Mouse (Mus musculus) T-helper 1 cell (primary cell): ENCODE measurements around the gene Gpr183.

Source experiments
- in situ Hi-C: fragments of 300-600 bp; cut with MboI, MseI; formaldehyde crosslinking; loops from one replicate; pipeline ENCODE4 v1.15.1; 2025; ENCODE audit warnings: high pct_unique_total_duplicates

The Gpr183 gene

DNA sequence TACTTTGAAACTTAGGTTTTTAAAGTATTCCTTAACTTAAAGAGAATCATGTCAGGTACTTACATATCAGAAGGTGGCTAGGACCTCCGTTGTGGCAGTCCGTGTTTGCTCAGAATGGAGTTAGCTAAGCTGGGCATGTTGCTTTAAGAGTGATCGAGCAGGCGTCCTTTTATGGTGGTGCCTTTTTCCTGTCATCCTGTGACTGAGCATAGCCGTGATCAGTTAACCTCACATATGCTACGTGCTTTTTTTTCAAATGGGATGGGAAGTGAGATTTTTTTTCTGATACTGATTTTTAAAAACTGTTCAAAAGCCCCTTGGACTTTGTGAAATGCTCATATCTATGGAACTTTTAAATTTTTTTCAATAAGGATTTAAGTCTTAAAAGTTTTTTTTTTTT lies at the start of gene Gpr183:
Gpr183 (minus strand) TSS at position 206 of the 400 bp plus-strand sequence.
- in situ Hi-C loops = loop anchor here (5.0 kb wide), 1 partner anchor 87 kb away; no protein-coding TSS in a partner anchor

DNA sequence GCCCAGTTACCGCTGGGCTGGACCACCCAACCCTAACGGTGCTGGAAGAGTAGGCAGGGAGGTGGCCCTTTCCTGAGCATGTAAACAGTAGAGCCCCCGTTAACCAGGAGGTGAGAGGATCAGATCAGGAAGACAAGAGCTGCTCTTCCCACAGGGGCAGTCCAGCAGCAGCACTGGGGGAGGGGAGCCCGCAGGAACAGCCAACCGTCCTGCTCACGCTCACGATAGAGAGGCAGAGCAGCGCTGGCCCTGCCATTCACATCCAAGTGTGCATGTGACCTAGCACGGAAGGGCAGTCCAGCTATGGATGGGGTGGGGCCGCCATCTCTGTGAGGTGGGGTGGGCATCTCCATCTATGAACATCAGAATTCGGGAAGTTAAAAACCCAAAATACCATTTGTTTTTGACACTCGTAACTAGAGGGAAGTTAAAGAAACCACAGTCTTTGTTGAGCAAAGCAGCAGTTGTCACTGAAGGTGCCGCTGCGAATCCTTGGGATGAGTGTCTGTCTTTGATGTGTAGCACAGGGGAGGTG lies 48.5 kb upstream of the Gpr183 start:
- in situ Hi-C loops = no loop called here

DNA sequence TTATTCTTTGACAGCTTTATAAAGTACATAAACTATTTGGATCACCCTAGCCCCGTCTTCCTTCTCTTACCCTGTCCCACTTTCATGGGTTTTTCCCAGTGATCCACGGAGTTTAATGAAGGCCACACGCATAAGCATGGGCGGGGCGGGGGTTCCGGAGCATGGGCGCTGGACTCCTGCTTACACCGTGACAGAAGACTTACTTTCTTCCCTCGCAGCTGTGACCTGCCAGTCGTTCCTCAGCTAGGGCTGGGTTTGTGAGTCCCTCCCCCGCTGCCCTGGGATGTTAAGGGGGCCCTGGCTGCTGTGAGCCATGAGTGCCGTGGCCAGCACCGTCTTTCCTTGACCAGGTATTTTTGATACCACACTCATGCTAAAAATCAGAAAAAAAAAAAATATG lies 47.8 kb upstream of the Gpr183 start:
- in situ Hi-C loops = no loop called here

DNA sequence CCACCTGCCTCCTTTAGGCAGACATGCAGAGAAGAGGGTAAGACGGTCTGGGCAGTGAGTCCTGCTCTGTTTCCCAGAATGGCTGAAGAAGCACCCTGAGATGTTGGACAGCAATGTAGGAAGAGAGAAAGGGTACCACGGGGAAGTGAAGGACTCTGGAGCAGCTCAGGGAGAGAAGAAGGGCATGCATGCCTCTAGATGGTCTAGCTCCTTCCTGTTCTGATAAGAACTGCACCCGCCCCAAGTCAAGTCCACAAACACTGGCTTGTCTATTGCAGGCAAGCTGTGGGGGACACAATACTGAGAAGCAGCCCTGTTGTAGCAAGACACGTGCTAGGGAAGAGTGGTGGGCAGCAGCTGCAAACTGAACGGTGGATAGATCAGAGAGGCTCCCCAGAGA lies 47.2 kb upstream of the Gpr183 start:
- in situ Hi-C loops = no loop called here

DNA sequence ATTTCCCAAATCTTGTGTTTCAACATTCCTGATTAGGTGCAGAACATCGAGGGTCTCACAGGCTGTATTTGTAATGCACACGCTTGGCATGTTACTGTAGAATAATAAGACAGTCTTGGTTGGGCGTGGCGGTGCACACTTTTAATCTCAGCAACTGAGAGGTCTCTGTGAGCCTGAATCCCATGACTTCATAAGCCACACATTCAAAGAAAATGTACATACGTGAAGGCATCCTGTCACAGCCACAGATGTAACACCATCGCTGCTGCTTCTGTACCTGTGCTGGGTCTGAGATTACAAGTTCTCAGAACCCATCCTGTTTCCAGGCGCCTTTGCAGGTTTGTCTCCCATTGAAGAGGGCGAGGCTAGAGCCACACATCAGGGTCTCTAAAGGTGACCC lies 46.8 kb upstream of the Gpr183 start:
- in situ Hi-C loops = no loop called here

DNA sequence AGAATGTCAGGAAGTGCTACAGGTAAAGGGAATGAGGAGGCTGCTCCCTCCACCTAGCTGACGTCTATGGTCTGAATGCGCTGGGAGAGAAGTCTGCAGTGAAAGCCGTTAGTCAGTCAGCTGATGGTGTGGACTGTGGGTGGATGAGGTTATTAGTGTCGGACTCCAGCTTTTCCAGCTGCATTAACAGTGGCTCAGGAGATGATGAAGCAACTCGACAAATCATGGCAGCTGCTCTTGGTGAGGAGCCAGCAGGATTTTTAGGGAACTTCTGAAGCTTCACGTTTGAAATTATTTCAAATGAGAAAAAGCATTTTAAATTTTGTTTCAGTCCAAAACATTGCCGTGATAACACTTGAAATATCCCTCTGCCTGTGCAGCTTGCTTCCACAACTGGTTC lies 45.3 kb upstream of the Gpr183 start:
- in situ Hi-C loops = no loop called here

DNA sequence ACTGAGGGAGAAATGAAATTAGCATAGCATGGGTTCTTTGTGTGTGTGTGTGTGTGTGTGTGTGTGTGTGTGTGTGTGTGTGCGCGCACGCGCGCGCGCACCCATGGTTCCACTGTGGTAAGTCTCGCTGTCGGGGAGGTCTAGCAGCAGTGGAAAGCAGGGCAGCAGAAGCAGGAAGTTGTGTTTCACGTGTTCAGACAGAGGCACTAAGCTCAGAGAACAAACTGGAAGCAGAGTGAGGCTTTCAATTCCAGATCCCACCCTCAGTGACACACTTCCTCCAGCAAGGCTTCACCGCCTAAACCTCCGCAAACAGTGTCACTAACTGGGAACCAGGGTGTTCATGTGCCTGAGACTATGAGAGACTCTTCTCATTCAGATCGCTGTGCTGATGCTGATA lies 44.5 kb upstream of the Gpr183 start:
- in situ Hi-C loops = no loop called here

DNA sequence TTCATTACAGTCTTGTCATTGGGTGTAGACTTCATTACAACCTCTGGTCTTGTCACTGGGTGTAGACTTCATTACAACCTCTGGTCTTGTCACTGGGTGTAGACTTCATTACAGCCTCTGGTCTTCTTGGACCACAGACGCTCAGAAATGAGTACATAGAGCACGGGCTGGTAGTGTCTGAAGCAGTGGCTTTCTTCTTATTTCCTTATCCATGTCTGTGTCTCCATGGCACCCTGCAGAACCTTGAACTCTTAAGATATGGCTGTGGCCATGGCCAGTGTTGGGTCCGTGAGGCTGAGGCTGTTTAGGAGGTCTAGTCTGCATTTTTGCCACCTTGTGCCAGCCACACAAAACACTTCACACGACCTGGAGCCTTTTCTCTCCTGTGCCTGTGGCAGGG lies 43.3 kb upstream of the Gpr183 start:
- in situ Hi-C loops = no loop called here

DNA sequence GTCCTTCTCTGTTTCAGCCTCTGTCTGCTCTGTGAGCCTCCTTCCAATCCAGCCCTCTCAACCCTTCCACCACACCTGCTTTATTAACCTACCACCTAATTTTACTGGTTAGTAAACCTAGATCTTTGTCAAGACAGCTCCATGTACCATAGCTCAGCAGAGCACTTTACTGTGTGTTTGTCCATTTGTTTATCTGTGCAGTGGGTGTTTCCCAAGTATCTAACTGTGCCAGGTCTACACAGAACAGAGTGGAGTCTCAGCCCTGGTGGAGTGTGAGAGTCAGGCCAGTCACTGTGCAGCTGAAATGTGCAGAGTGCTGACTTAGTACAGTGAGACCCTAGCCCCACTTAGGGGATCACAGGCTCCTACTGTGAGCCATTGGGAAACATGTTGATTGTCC lies 38.8 kb upstream of the Gpr183 start:
- in situ Hi-C loops = loop anchor here (5.0 kb wide), 1 partner anchor 72 kb away; no protein-coding TSS in a partner anchor

DNA sequence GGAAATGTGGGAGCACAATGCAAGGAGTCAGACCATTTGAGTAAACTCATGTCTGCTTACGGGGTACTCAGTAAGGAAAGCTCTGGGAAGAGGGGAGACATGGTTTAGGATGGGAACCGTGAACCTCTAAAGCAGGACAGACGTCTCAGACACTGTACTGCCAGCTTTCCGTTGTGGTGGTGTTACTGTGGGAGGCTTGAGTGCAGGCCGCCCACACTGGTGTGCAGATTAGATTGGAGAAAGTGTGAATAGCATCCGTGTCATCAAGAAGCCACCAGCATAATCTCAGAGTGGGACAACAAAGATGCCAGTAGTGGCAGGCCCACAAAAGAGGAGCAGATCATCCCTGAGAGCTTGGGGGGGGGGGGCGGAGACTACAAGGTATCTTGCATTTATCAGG lies 37.2 kb upstream of the Gpr183 start:
- in situ Hi-C loops = loop anchor here (5.0 kb wide), 1 partner anchor 70 kb away; no protein-coding TSS in a partner anchor

DNA sequence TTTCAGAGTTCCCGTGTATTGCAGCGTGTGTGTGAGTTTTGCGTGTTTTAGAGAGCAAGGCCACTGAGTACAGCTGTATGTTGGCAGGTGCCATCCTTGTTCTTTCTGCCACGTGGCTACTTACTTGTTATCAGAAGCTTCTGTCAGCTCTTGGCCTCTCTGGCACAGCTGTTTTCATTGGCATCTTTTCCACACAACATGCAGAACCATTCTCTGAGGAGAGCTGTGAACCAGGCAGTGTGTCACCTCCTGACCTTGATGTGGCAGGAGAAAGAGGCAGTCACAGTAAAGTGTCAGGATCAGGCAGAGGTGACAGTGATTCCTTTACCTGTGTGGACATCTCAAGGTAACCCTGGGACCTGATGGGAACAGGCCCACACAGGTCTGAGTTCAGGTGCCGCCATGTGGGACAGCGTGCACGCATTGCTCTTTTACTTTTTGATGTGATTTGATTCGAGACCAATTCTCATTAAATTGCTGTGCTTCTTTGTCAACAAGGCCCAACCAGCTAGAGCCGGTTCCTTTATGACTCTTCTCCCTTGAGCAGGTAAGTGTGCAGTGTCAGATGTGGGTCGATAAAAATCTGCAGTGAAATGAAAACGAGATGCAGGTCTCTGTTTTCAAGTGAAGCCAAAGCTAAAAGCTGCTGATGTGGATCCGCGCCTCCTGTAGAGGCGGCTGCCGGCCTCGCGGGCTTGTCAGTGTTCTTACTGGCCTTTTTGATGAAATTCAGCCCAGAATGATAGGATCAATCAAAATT lies 35.5 kb upstream of the Gpr183 start:
- in situ Hi-C loops = loop anchor here (5.0 kb wide), 1 partner anchor 68 kb away; no protein-coding TSS in a partner anchor

DNA sequence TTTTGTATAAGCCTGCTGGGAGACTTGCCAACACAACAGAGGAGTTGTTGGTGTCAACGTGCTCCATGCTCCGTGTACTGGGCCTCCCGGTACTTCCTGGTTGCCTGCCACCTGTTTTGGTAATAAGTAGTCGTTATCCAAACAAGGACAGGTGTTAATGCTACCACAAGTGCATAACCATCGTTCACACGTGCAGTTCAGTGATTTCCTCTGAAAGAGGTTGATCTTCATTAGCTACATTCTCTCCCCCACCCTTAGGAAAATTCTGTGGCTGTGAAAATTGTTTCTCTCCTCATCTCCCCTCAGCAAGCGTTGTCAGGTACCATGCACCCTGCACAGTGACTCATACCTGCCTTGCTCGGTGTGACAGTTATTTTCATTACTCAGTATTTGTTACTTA lies 34.5 kb upstream of the Gpr183 start:
- in situ Hi-C loops = no loop called here

DNA sequence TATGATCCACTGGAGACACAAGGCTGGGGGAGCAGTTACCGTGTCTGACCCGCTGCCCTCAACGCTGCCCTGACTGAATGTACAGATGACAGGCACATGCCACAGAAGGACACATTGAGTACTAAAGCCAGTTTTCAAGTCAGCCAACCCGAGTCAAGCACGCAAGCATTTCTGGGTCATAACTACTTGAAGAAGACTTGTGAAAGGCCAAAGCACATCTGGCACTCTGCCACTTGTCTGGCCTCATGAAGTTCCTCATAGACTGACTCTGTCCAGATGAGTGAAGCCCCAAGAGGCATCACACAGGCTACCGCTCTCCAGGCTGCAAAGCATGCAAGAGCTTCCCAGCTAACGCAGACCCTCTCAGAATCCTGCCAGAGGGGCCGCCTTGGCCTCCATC lies 31.8 kb upstream of the Gpr183 start:
- in situ Hi-C loops = no loop called here

DNA sequence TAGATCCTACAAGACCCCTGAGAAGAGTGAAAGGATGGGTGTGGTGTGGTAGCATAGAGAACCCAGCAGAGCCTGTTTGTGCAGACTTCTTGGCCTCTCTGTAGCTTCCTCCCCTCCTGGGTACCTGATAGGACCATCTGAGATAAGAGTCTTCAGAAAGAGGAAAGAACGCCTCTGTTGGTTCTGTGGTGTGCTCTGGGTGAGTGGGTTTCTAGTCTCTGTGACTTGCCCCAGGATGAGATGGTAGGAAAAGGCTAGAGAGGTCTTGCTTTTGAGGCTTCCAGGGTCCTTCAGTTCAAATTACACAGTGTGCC lies 30.5 kb upstream of the Gpr183 start:
- in situ Hi-C loops = no loop called here

DNA sequence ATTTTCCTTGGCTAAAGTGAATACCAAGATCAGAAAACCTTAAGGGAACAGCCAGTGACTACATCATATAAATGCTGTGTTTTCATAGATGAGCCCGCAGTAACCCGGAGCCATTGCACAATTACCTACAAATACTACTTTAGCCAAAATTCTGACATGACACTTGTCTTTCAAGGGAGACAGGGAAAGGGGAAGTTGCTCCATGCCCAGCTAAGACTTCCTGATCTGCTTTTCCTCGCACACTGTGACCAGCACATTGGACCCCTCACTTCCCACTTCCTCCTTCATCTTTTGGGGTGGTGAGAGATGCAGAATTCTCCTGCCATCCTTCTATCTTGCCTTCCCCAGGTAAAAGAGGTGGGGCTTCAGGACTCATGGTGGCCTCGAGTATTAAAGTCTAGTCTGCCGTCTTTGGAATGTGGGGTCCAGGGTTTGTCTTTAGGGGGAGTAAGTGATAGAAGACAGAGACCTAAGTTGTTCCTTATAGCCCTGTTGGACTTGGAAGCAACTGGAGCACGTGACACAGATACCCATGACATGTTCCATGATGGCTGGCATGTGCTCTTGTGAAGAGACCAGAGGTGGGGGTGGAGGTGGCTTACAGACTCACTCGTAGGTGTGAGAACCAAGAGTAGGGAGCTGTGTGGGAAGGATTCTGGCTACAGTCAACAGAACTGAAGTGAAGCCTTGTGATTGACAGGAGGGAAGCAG lies 30.0 kb upstream of the Gpr183 start:
- in situ Hi-C loops = no loop called here

DNA sequence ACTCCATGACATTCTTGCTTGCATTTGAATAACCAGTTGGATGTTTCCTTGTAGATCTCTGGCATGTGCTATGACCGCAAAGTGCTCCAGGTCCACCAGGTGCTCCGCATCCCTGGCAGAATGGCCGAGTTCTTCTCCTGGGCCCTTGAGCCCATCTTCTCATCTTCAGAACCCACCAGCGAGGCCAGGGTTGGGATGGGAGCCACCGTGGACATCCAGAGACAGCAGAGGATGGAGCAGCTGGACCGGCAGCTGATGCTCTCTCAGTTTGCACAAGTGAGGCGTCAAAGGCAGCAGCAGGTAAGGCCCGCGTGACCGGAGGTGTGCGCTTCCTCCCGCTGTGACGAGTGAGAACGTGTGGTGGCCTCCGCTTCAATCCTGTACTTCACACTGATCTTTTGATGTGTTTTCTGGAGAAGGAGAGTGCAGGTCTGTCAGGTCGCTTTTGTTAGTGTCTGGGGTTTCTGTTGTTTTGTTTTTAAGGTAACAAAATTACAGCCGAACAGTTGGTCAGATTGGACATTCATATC lies 29.2 kb upstream of the Gpr183 start:
- in situ Hi-C loops = no loop called here

DNA sequence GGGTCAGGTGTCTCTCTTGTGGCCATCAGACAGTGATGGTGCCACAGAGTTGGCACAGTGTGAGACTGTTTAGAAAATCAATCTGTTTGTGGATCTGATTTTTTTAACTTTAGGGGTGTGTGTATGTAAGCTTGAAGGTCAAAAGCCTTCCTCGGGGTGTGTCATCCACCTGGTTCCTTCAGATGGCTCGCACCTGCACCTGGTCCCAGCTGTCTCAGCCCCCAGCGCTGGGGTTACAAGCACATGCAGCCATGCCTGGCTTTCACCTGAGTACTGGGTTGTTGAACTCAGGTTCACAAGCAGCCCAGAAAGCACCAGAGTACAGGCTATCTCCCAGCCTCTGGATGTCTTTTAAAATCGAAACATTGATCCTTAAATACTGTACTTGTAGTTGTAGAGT lies 28.6 kb upstream of the Gpr183 start:
- in situ Hi-C loops = no loop called here

DNA sequence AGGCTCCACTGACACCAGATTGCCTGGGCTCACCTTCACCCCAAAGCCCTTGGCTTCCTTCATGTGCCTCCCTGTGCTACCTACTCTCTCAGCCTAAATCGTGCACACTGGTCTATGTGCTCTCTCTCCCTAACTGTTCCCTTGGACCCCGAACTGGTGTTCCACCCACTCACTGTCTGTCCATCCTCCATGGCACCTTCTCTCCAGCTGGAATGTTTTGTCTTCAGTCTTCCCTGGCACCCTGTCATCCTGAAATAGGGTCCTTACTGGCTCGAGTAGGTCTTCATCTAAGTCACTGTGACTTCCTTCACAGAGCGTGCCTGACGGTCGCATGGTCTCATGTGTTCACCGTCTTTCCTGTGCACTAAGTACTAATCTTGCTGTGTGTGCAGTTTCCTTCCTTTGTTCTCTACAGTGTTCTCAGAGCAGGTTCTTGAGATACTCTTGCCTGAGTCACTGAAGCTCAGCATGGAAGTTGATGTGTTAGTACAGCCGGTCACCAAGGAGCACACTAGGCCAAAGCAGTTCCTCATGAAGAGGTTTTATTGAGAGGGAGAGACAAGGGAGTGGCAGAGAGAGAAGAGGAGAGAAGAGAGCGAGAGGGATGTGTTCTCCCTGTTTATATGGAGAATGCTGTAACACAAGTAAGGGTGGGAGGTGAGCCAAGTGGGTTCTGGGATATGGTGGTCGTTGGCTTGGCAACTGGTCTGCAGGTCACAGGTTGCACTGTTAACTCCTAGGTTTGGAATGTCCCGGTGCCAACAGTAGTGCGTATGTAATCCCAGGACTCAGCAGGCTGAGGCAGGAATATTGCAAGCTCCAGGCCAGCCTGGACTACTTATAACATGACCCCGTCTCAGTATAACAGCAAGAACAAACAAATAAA lies 27.6 kb upstream of the Gpr183 start:
- in situ Hi-C loops = no loop called here

DNA sequence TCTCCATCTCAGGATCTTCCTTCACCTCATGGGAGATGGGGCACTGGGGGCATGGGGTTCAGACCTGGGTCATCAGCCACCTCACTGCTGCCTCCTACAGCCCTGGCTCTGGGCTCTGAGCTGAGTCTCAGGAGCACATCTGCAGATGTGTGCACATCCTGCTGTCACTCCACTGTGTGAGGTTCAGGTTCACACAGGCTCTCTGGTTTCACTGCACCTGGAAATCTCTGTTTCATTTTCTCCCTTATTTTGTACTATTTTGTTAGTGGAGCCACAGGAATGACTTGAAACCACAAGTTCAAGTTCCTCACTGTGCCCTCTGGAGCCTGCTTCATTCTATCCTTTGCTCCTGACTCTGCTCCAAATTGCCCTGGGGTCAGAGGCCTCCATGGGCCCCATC lies 26.9 kb upstream of the Gpr183 start:
- in situ Hi-C loops = no loop called here

DNA sequence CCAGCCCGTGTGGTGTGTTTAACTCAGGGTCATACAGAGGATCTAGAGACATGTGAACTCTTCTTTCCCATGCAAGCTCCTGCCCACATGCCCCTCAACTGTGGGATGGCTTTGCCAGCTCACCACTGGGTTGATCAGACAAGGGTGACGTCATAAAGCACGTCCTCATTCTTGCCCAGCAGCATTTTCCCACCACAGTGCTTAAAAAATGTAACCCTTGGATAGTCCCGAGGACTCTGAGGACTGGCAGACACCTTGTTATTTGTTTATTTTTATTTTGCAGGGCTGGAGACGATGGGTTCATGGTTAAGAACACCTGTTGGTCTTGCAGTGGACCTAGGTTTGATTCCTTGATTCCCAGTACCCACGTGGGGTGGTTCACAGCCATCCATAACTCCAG lies 25.9 kb upstream of the Gpr183 start:
- in situ Hi-C loops = no loop called here

DNA sequence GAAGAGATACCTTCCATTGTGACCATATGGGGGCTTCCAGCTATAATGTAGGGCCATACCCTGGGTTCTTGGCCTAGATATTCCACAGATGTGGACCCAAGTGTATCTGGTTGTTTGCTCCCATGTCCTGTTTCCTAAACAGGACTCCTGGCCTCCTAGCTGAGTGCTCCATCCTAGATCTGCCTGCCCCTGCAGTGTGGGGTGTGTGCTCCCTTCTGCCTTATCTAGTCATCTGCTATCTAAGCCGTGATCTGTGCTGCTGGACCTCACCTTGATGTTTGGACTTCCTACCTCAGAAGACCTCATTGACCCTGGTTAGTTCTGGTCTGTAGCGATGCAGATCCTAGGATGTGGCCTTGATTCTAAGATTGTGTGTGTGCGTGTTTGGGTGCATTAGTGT lies 24.9 kb upstream of the Gpr183 start:
- in situ Hi-C loops = no loop called here

DNA sequence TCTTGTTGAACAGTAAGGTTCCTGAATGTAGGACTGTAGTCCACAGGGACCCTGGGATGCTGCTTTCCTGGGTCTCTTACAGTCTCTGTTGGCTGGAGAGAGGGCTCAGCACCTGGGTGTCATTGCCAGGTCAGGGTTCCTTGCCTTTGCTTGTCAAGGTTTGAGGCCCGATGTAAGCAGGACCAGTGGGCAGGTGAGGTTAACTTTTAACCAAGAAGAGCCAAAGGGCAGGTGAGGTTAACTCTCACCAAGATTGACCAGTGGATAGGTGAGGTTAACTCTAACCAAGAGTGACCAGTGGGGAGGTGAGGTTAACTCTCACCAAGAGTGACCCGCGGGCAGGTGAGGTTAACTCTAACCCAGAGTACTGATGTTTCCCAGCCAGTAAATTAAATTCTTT lies 24.3 kb upstream of the Gpr183 start:
- in situ Hi-C loops = no loop called here
